Mouse (Mus musculus) MEL (cell line): ENCODE measurements at regions not wholly inside any gene's neighbourhood (a gene's known extent, or its start where the extent isn't known, plus 50 kb on each side); places are given as distances from the start of the nearest gene placed in this dataset.

Source experiments
- DNase-seq: peaks from one replicate; pipeline ENCODE4 v3.0.0; 2011; ENCODE audit warnings: low read depth, low spot score
- H3K27ac ChIP-seq: 2 replicates; pipeline ENCODE4 v1.5.1; 2012; ENCODE audit warnings: low read depth, mild to moderate bottlenecking, control low read depth, low read length, moderate library complexity; ENCODE audit not compliant: control insufficient read depth
- H3K27me3 ChIP-seq, 2 experiments: fragments of 150-350 bp in 1 of 2; sonication (generic) in 1 of 2; 2 replicates each; pipeline ENCODE4 v1.6.1; 2012; ENCODE audit warnings: low read length in 2 of 2, mild to moderate bottlenecking in 2 of 2, improper control_type of control experiment in 1 of 2, moderate library complexity in 1 of 2; ENCODE audit not compliant: insufficient read depth in 2 of 2, control insufficient read depth in 1 of 2
- H3K36me3 ChIP-seq, 2 experiments: 2 replicates each; pipeline ENCODE4 v1.6.1; 2012 to 2014; ENCODE audit warnings: low read length in 2 of 2, improper control_type of control experiment in 1 of 2, inconsistent platforms in 1 of 2, mild to moderate bottlenecking in 1 of 2; ENCODE audit not compliant: insufficient read depth in 2 of 2, control insufficient read depth in 1 of 2
- H3K4me1 ChIP-seq, 2 experiments: fragments of 150-350 bp in 1 of 2; sonication (generic) in 1 of 2; 2 replicates each; pipeline ENCODE4 v1.6.1; 2012; ENCODE audit warnings: low read length in 2 of 2, improper control_type of control experiment in 1 of 2, mild to moderate bottlenecking in 1 of 2; ENCODE audit not compliant: insufficient read depth in 2 of 2, control insufficient read depth in 1 of 2
- H3K4me3 ChIP-seq, 2 experiments: fragments of 150-350 bp in 1 of 2; sonication (generic) in 1 of 2; 2 replicates each; pipeline ENCODE4 v1.5.1; 2012; ENCODE audit warnings: low read depth in 2 of 2, low read length in 2 of 2, mild to moderate bottlenecking in 2 of 2, moderate library complexity in 2 of 2, control low read depth in 1 of 2, improper control_type of control experiment in 1 of 2; ENCODE audit not compliant: control insufficient read depth in 1 of 2, insufficient read depth in 1 of 2
- H3K79me2 ChIP-seq: 2 replicates; pipeline ENCODE4 v1.6.1; 2012; ENCODE audit warnings: mild to moderate bottlenecking, low read length, moderate library complexity; ENCODE audit not compliant: control insufficient read depth, poor library complexity, insufficient read depth
- H3K9ac ChIP-seq: 2 replicates; pipeline ENCODE4 v1.6.1; 2012; ENCODE audit warnings: low read depth, mild to moderate bottlenecking, control low read depth, low read length, moderate library complexity; ENCODE audit not compliant: control insufficient read depth, poor library complexity, severe bottlenecking
- H3K9me3 ChIP-seq: fragments of 150-350 bp; sonication (generic); replicated peaks from 2 replicates; pipeline ENCODE4 v1.6.1; 2012; ENCODE audit warnings: mild to moderate bottlenecking, low read length, improper control_type of control experiment, moderate library complexity; ENCODE audit not compliant: insufficient read depth
- BHLHE40 ChIP-seq: IDR thresholded peaks from 2 replicates; pipeline ENCODE4 v1.6.1; 2012; ENCODE audit warnings: low read depth, mild to moderate bottlenecking, inconsistent platforms, low read length, improper control_type of control experiment, borderline replicate concordance
- CHD1 ChIP-seq: IDR thresholded peaks from 2 replicates; pipeline ENCODE4 v1.6.1; 2012; ENCODE audit warnings: low read depth, mild to moderate bottlenecking, inconsistent platforms, low read length, improper control_type of control experiment
- CHD2 ChIP-seq: IDR thresholded peaks from 2 replicates; pipeline ENCODE4 v1.6.1; 2011; ENCODE audit warnings: low read length, improper control_type of control experiment
- CTCF ChIP-seq, 3 experiments: IDR thresholded peaks in 2 of 3; conservative IDR thresholded peaks in 1 of 3; 2 replicates each; pipeline ENCODE4 v1.5.1; 2011 to 2012; ENCODE audit warnings: low read length in 3 of 3, low read depth in 2 of 3, mild to moderate bottlenecking in 2 of 3, improper control_type of control experiment in 1 of 3, inconsistent platforms in 1 of 3, mixed read lengths in 1 of 3, moderate library complexity in 1 of 3; ENCODE audit not compliant: control insufficient read depth in 1 of 3, insufficient read depth in 1 of 3, poor library complexity in 1 of 3, severe bottlenecking in 1 of 3
- EP300 ChIP-seq, 2 experiments: IDR thresholded peaks; 2 replicates each; pipeline ENCODE4 v1.6.1; 2011; ENCODE audit warnings: improper control_type of control experiment in 2 of 2, low read length in 2 of 2, low read depth in 1 of 2, mild to moderate bottlenecking in 1 of 2
- ETS1 ChIP-seq: IDR thresholded peaks from 2 replicates; pipeline ENCODE4 v1.6.1; 2012; ENCODE audit warnings: low read depth, mild to moderate bottlenecking, inconsistent platforms, low read length, improper control_type of control experiment, moderate library complexity
- GABPA ChIP-seq: IDR thresholded peaks from 2 replicates; pipeline ENCODE4 v1.6.1; 2012; ENCODE audit warnings: low read depth, mild to moderate bottlenecking, inconsistent platforms, low read length, improper control_type of control experiment, moderate library complexity
- GATA1 ChIP-seq: IDR thresholded peaks from 2 replicates; pipeline ENCODE4 v1.6.1; 2011; ENCODE audit warnings: low read depth, low read length, improper control_type of control experiment
- HCFC1 ChIP-seq: IDR thresholded peaks from 2 replicates; pipeline ENCODE4 v1.6.1; 2012; ENCODE audit warnings: low read depth, mild to moderate bottlenecking, inconsistent platforms, low read length, improper control_type of control experiment, moderate library complexity
- KAT2A ChIP-seq: conservative IDR thresholded peaks from 2 replicates; pipeline ENCODE4 v1.6.1; 2012; ENCODE audit warnings: low read depth, low read length, improper control_type of control experiment, inconsistent platforms
- MAFK ChIP-seq: IDR thresholded peaks from 2 replicates; pipeline ENCODE4 v1.6.1; 2011; ENCODE audit warnings: low read depth, mild to moderate bottlenecking, low read length, improper control_type of control experiment, borderline replicate concordance
- MAZ ChIP-seq: IDR thresholded peaks from 2 replicates; pipeline ENCODE4 v1.6.1; 2012; ENCODE audit warnings: low read depth, mild to moderate bottlenecking, inconsistent platforms, low read length, improper control_type of control experiment
- MEF2A ChIP-seq: IDR thresholded peaks from 2 replicates; pipeline ENCODE4 v1.6.1; 2014; ENCODE audit warnings: low read depth, mild to moderate bottlenecking, inconsistent platforms, low read length, improper control_type of control experiment; ENCODE audit not compliant: poor library complexity, insufficient replicate concordance, severe bottlenecking; ENCODE audit errors: extremely low read depth
- MXI1 ChIP-seq: IDR thresholded peaks from 2 replicates; pipeline ENCODE4 v1.6.1; 2011; ENCODE audit warnings: mild to moderate bottlenecking, low read depth, low read length, improper control_type of control experiment
- NELFE ChIP-seq: IDR thresholded peaks from 2 replicates; pipeline ENCODE4 v1.6.1; 2011; ENCODE audit warnings: low read depth, low read length, improper control_type of control experiment
- RAD21 ChIP-seq: IDR thresholded peaks from 2 replicates; pipeline ENCODE4 v1.6.1; 2011; ENCODE audit warnings: mild to moderate bottlenecking, low read depth, low read length, improper control_type of control experiment
- SIN3A ChIP-seq: IDR thresholded peaks from 2 replicates; pipeline ENCODE4 v1.6.1; 2012; ENCODE audit warnings: low read length, improper control_type of control experiment, inconsistent platforms
- SMC3 ChIP-seq: IDR thresholded peaks from 2 replicates; pipeline ENCODE4 v1.6.1; 2011; ENCODE audit warnings: low read depth, low read length, improper control_type of control experiment
- TAL1 ChIP-seq: IDR thresholded peaks from 2 replicates; pipeline ENCODE4 v1.6.1; 2012; ENCODE audit warnings: mild to moderate bottlenecking, inconsistent platforms, low read length, moderate library complexity, mixed read lengths
- TCF12 ChIP-seq: IDR thresholded peaks from 2 replicates; pipeline ENCODE4 v1.6.1; 2014; ENCODE audit warnings: low read depth, mild to moderate bottlenecking, inconsistent platforms, low read length, improper control_type of control experiment, moderate library complexity
- UBTF ChIP-seq: IDR thresholded peaks from 2 replicates; pipeline ENCODE4 v1.6.1; 2012; ENCODE audit warnings: low read depth, mild to moderate bottlenecking, inconsistent platforms, low read length, improper control_type of control experiment, moderate library complexity, borderline replicate concordance; ENCODE audit not compliant: insufficient read depth
- USF2 ChIP-seq, 2 experiments: IDR thresholded peaks; 2 replicates each; pipeline ENCODE4 v1.6.1; 2011 to 2012; ENCODE audit warnings: improper control_type of control experiment in 2 of 2, low read length in 2 of 2, borderline replicate concordance in 1 of 2, inconsistent platforms in 1 of 2, low read depth in 1 of 2, mild to moderate bottlenecking in 1 of 2; ENCODE audit not compliant: insufficient read depth in 1 of 2
- ZC3H11A ChIP-seq: IDR thresholded peaks from 2 replicates; pipeline ENCODE4 v1.6.1; 2012; ENCODE audit warnings: low read depth, mild to moderate bottlenecking, inconsistent platforms, low read length, improper control_type of control experiment
- ZKSCAN1 ChIP-seq: IDR thresholded peaks from 2 replicates; pipeline ENCODE4 v1.6.1; 2012; ENCODE audit warnings: low read depth, mild to moderate bottlenecking, inconsistent platforms, low read length, improper control_type of control experiment, moderate library complexity
- ZMIZ1 ChIP-seq: IDR thresholded peaks from 2 replicates; pipeline ENCODE4 v1.6.1; 2012; ENCODE audit warnings: low read depth, mild to moderate bottlenecking, inconsistent platforms, low read length, improper control_type of control experiment, moderate library complexity

- H3K9me3 ChIP-seq = no peaks in the 10 kb centered on the region
- no peak overlapping the region for H3K27ac ChIP-seq
- H3K36me3 ChIP-seq = no peaks in the 10 kb centered on the region
- no peak for TF ChIP-seq CHD1
- TF ChIP-seq EP300 (IDR thresholded peaks at IDR 0.05; ENCODE audit: low read depth in 1 of 2, low read length in 2 of 2) = no peak
- no peak for TF ChIP-seq MXI1
- TF ChIP-seq ETS1 = no peak
- TF ChIP-seq GATA1 = no peak
- TF ChIP-seq NELFE = no peak
- no peak for TF ChIP-seq BHLHE40
- no peak for TF ChIP-seq TCF12
- TF ChIP-seq RAD21 = no peak
- TF ChIP-seq MAZ = no peak
- no peak for TF ChIP-seq SMC3
- no peak for TF ChIP-seq MAFK
- TF ChIP-seq TAL1 = no peak
- no peak for TF ChIP-seq CHD2
- no peak for TF ChIP-seq ZMIZ1
- TF ChIP-seq MEF2A = no peak
- no peak for TF ChIP-seq UBTF
- TF ChIP-seq KAT2A = no peak
- TF ChIP-seq USF2 (IDR thresholded peaks at IDR 0.05; ENCODE audit: borderline replicate concordance in 1 of 2, insufficient read depth in 1 of 2, low read depth in 1 of 2, low read length in 2 of 2) = no peak
- no peak for TF ChIP-seq CTCF (IDR thresholded peaks at IDR 0.05 in 2 of 3, conservative IDR thresholded peaks at IDR 0.05 in 1 of 3; ENCODE audit: control insufficient read depth in 1 of 3, insufficient read depth in 1 of 3, low read depth in 2 of 3, low read length in 3 of 3, poor library complexity in 1 of 3, severe bottlenecking in 1 of 3)
- TF ChIP-seq, all 39 proteins: peak for 0
- no peak for DNase-seq
- H3K4me3 ChIP-seq = no peak overlapping the region
- no peaks in the 10 kb centered on the region for H3K79me2 ChIP-seq
- H3K27me3 ChIP-seq = no peaks in the 10 kb centered on the region
- no peaks in the 10 kb centered on the region for H3K4me1 ChIP-seq
- no peak overlapping the region for H3K9ac ChIP-seq
Observed at GRCm38 (mm10) chr9:23005005-23005404, 217.9 kb upstream of the Bmper start.

- TF ChIP-seq SIN3A (no peak), MXI1 (no peak), GABPA (no peak), ETS1 (no peak), HCFC1 (no peak), ZC3H11A (no peak), ZKSCAN1 (no peak), MAZ (no peak)
- TF ChIP-seq, all 39 proteins: peak for 0
Observed at GRCm38 (mm10) chr9:23009462-23010183, 213.3 kb upstream of the Bmper start.

More at GRCm38 (mm10) chr9:23009462-23010183, 213.3 kb upstream of the Bmper start:
- H3K4me1 ChIP-seq = no peaks in the 10 kb centered on the region
- no peak for DNase-seq
- no peaks in the 10 kb centered on the region for H3K79me2 ChIP-seq
- H3K27ac ChIP-seq = no peak overlapping the region
- H3K9ac ChIP-seq = no peak overlapping the region
- no peaks in the 10 kb centered on the region for H3K36me3 ChIP-seq
- no peaks in the 10 kb centered on the region for H3K27me3 ChIP-seq
- no peak overlapping the region for H3K4me3 ChIP-seq
- H3K9me3 ChIP-seq = no peaks in the 10 kb centered on the region
